Mouse (Mus musculus) myocyte (in vitro differentiated cells): Measurements from ENCODE around the gene Foxd4. TPM values are rescaled to one million over a fixed set of nuclear protein-coding genes. Genes with fewer than 3 reads are reported as not detected.

ENCODE experiments used
- H3K27me3 ChIP-seq: one replicate; pipeline ENCODE4 v1.6.1; 2011; ENCODE audit not compliant: control insufficient read depth, insufficient read depth, insufficient read length
- H3K36me3 ChIP-seq: one replicate; pipeline ENCODE4 v1.6.1; 2011; ENCODE audit not compliant: control insufficient read depth, insufficient read depth
- H3K4me2 ChIP-seq: one replicate; pipeline ENCODE4 v1.6.1; 2011; ENCODE audit warnings: low read depth, control low read depth
- H3K4me3 ChIP-seq: one replicate; pipeline ENCODE4 v1.5.1; 2011; ENCODE audit warnings: mild to moderate bottlenecking, control low read depth, moderate library complexity
- H3K79me2 ChIP-seq: one replicate; pipeline ENCODE4 v1.6.1; 2011; ENCODE audit not compliant: control insufficient read depth, insufficient read depth
- H3ac ChIP-seq: one replicate; pipeline ENCODE4 v1.6.1; 2011; ENCODE audit not compliant: control insufficient read depth, insufficient read length
- CEBPB ChIP-seq: IDR thresholded peaks from 2 replicates; pipeline ENCODE4 v1.6.1; 2011; ENCODE audit warnings: mild to moderate bottlenecking, moderate library complexity; ENCODE audit not compliant: poor library complexity, insufficient read depth, severe bottlenecking
- E2F4 ChIP-seq: IDR thresholded peaks from one replicate; pipeline ENCODE4 v1.6.1; 2011; ENCODE audit warnings: mild to moderate bottlenecking, control low read depth, moderate library complexity; ENCODE audit not compliant: insufficient read depth
- MAX ChIP-seq: IDR thresholded peaks from one replicate; pipeline ENCODE4 v1.6.1; 2011; ENCODE audit warnings: low read depth, mild to moderate bottlenecking, control low read depth
- MYOD1 ChIP-seq, 3 experiments: IDR thresholded peaks; one replicate each; pipeline ENCODE4 v1.6.1; 2011; ENCODE audit warnings: control low read depth in 2 of 3, low read depth in 2 of 3, mild to moderate bottlenecking in 2 of 3, moderate library complexity in 1 of 3; ENCODE audit not compliant: insufficient read length in 2 of 3, control insufficient read depth in 1 of 3
- MYOG ChIP-seq, 3 experiments: IDR thresholded peaks; one replicate each; pipeline ENCODE4 v1.6.1; 2011; ENCODE audit warnings: control low read depth in 2 of 3, low read depth in 2 of 3, mild to moderate bottlenecking in 2 of 3; ENCODE audit not compliant: insufficient read length in 2 of 3, control insufficient read depth in 1 of 3, insufficient read depth in 1 of 3
- POLR2A ChIP-seq: IDR thresholded peaks from one replicate; pipeline ENCODE4 v1.6.1; 2011; ENCODE audit warnings: low read depth, mild to moderate bottlenecking, control low read depth, moderate library complexity; ENCODE audit not compliant: insufficient read length
- POLR2AphosphoS2 ChIP-seq: IDR thresholded peaks from one replicate; pipeline ENCODE4 v1.6.1; 2011; ENCODE audit warnings: low read depth, control low read depth; ENCODE audit not compliant: insufficient read length
- REST ChIP-seq: IDR thresholded peaks from one replicate; pipeline ENCODE4 v1.6.1; 2011; ENCODE audit warnings: mild to moderate bottlenecking, control low read depth, moderate library complexity; ENCODE audit not compliant: insufficient read depth, insufficient read length
- SRF ChIP-seq: IDR thresholded peaks from one replicate; pipeline ENCODE4 v1.6.1; 2011; ENCODE audit warnings: low read depth; ENCODE audit not compliant: control insufficient read depth, insufficient read length
- TCF12 ChIP-seq: IDR thresholded peaks from one replicate; pipeline ENCODE4 v1.6.1; 2011; ENCODE audit warnings: mild to moderate bottlenecking, control low read depth; ENCODE audit not compliant: poor library complexity, insufficient read depth, severe bottlenecking
- TCF3 ChIP-seq: IDR thresholded peaks from one replicate; pipeline ENCODE4 v1.6.1; 2011; ENCODE audit warnings: low read depth, control low read depth; ENCODE audit not compliant: insufficient read length
- USF1 ChIP-seq: IDR thresholded peaks from one replicate; pipeline ENCODE4 v1.6.1; 2011; ENCODE audit warnings: low read depth, mild to moderate bottlenecking, control low read depth, moderate library complexity
- polyA plus RNA-seq: library from polyadenylated mRNA; unstranded; fragments of >200 nt; fragmentation: generic; extraction: Trizol; gene quantifications from one replicate; pipeline ENCODE4 v1.2.1, GENCODE M21; 2012; ENCODE audit warnings: missing spikeins

The Foxd4 gene
- polyA plus RNA-seq, 1 experiment: not detected

GRCm38 (mm10) chr19:24901666-24902065, 669 bp upstream of the Foxd4 start:
- Histone ChIP-seq H3K36me3 (no peaks in the 10 kb centered on the region), H3K4me2 (no peak overlapping the region), H3ac (no peak overlapping the region), H3K27me3 (peaks cover 32% of the 10 kb centered on the region), H3K79me2 (no peaks in the 10 kb centered on the region), H3K4me3 (no peak overlapping the region)
- TF ChIP-seq SRF (no peak), CEBPB (no peak), REST (no peak), TCF3 (no peak), TCF12 (no peak), POLR2AphosphoS2 (no peak), E2F4 (no peak), USF1 (no peak), MYOD1 (IDR thresholded peaks at IDR 0.05; ENCODE audit: control insufficient read depth in 1 of 3, insufficient read length in 2 of 3, low read depth in 2 of 3) (no peak), MYOG (IDR thresholded peaks at IDR 0.05; ENCODE audit: control insufficient read depth in 1 of 3, insufficient read depth in 1 of 3, insufficient read length in 2 of 3, low read depth in 2 of 3) (no peak), POLR2A (no peak)

- H3K27me3 ChIP-seq: peaks cover 32% of the 10 kb centered on the region
- no peak for TF ChIP-seq TCF12
- no peak for TF ChIP-seq SRF
- no peak for TF ChIP-seq USF1
- no peak for TF ChIP-seq E2F4
- TF ChIP-seq MAX: no peak
- no peak for TF ChIP-seq MYOD1 (IDR thresholded peaks at IDR 0.05; ENCODE audit: control insufficient read depth in 1 of 3, insufficient read length in 2 of 3, low read depth in 2 of 3)
- TF ChIP-seq POLR2A: no peak
- no peak for TF ChIP-seq REST
- TF ChIP-seq POLR2AphosphoS2: no peak
- no peak for TF ChIP-seq MYOG (IDR thresholded peaks at IDR 0.05; ENCODE audit: control insufficient read depth in 1 of 3, insufficient read depth in 1 of 3, insufficient read length in 2 of 3, low read depth in 2 of 3)
- TF ChIP-seq CEBPB: no peak
- no peak for TF ChIP-seq TCF3
- no peaks in the 10 kb centered on the region for H3K36me3 ChIP-seq
- H3K4me2 ChIP-seq: no peak overlapping the region
- no peak overlapping the region for H3K4me3 ChIP-seq
- H3K79me2 ChIP-seq: no peaks in the 10 kb centered on the region
- no peak overlapping the region for H3ac ChIP-seq
Measured at GRCm38 (mm10) chr19:24899578-24900544, 1.1 kb downstream of the Foxd4 start.

- Histone ChIP-seq H3K36me3 (no peaks in the 10 kb centered on the region), H3K79me2 (no peaks in the 10 kb centered on the region), H3K4me3 (no peak overlapping the region), H3ac (no peak overlapping the region), H3K27me3 (peaks cover 32% of the 10 kb centered on the region), H3K4me2 (no peak overlapping the region)
- TF ChIP-seq E2F4: no peak
Measured at GRCm38 (mm10) chr19:24898737-24899577, 2.0 kb downstream of the Foxd4 start.

GRCm38 (mm10) chr19:24897896-24898736, 2.9 kb downstream of the Foxd4 start:
- H3ac ChIP-seq: no peak overlapping the region
- H3K27me3 ChIP-seq: peaks cover 32% of the 10 kb centered on the region
- H3K79me2 ChIP-seq: no peaks in the 10 kb centered on the region
- H3K4me2 ChIP-seq: no peak overlapping the region
- no peak overlapping the region for H3K4me3 ChIP-seq
- H3K36me3 ChIP-seq: no peaks in the 10 kb centered on the region
- TF ChIP-seq USF1 (no peak), MYOG (IDR thresholded peaks at IDR 0.05; ENCODE audit: control insufficient read depth in 1 of 3, insufficient read depth in 1 of 3, insufficient read length in 2 of 3, low read depth in 2 of 3) (no peak), E2F4 (no peak), POLR2A (no peak), TCF12 (no peak), TCF3 (no peak), MYOD1 (IDR thresholded peaks at IDR 0.05; ENCODE audit: control insufficient read depth in 1 of 3, insufficient read length in 2 of 3, low read depth in 2 of 3) (no peak), MAX (no peak), SRF (no peak), POLR2AphosphoS2 (no peak), REST (no peak), CEBPB (no peak)
